Mouse (Mus musculus) lung, postnatal 0 days (tissue): ENCODE results near the gene Strc.

Source experiments
- CTCF ChIP-seq: IDR thresholded peaks from 2 replicates; pipeline ENCODE4 v1.5.1; 2016; ENCODE audit warnings: antibody characterized with exemption, mild to moderate bottlenecking
- EP300 ChIP-seq: IDR thresholded peaks from 2 replicates; pipeline ENCODE4 v1.6.1; 2016; ENCODE audit warnings: antibody characterized with exemption, mild to moderate bottlenecking, control low read depth

GRCm38 (mm10) chr2:121425890-121426289, 38.9 kb upstream of the Strc start:
- TF ChIP-seq CTCF (no peak), EP300 (no peak)
